14 mouse cellular contexts compared by ENCODE assay signal in the genomic region with DNA sequence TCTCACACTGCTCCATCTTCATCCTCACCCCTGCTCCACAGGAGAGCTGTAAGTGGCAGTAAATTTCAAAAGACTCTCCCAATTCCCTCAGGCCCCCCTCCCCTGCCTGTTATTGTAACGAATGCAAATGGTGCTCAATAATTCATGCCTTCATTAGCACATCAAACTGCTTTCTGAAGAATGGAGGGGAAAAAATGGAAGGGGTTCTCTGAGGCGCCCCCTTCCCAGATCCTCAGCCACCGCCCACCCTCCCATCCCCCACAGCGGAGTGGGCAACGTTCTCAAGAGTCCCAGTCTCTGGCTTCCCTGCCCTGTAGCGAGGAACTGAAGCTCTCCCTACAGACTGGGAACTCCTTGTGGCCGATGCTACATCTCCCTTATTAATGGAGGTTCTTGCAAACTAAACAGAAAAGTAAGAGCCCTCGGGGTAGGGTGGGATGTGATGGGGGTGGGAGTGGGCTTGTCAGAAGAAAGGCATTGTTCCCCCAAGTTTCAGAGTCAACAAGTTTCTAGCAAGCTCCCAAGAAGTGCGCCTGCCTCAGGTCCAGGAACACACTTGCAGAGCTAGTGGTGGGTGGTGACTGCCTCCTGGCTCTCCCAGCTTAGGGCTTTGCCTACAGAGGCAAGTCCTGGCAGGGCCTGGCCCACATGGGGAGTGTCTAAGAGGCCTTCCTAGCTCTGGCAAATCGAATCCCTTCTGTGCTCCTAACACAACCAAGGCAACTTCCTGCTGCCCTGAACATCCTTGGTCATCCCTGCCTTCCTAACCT. TPM values are rescaled to one million over a fixed set of nuclear protein-coding genes. Genes with fewer than 3 reads are reported as not detected.
DNase-seq lines count a peak whose midpoint lies in the region; ATAC-seq and TF ChIP-seq lines count a peak whose summit lies in the region.
"Had no signal": no experiment of that assay in that cellular context is flagged by ENCODE, and none has a peak within 500 bp of the region (broad histone marks: within the 10 kb centered on the region; RNA-seq: fewer than 3 reads in every experiment).

No protein-coding gene starts in this region.

- H3K4me2 ChIP-seq in forebrain, postnatal 0 days (ENCODE audit: low read depth): no peak overlapping the region
- H3K4me2 ChIP-seq in neural tube, embryonic 11.5 days (ENCODE audit: low read depth): no peak overlapping the region
- H3K4me2 ChIP-seq in neural tube, embryonic 15.5 days: no peak overlapping the region
- H3K4me2 ChIP-seq in embryonic facial prominence, embryonic 14.5 days (ENCODE audit: low read depth, low read length): no peak overlapping the region
- no peak overlapping the region; the same call in 1 of the 2 replicates for H3K4me2 ChIP-seq in midbrain, embryonic 16.5 days (ENCODE audit: low read length)
- H3K4me2 ChIP-seq in kidney, embryonic 16.5 days (replicated peaks; ENCODE audit: low read depth, low read length): no peak overlapping the region
- H3K4me2 ChIP-seq: liver, embryonic 12.5 days had no signal

- no peak for TF ChIP-seq CTCF in forebrain, postnatal 0 days (IDR thresholded peaks at IDR 0.05; ENCODE audit: low read depth)

- H3K4me1 ChIP-seq in forebrain, embryonic 10.5 days: peaks cover 46% of the 10 kb centered on the region
- no peaks in the 10 kb centered on the region for H3K4me1 ChIP-seq in forebrain, postnatal 0 days (ENCODE audit: insufficient read depth)
- peaks cover 6% of the 10 kb centered on the region for H3K4me1 ChIP-seq in neural tube, embryonic 11.5 days (ENCODE audit: control insufficient read depth, insufficient read depth, low read length)
- H3K4me1 ChIP-seq in neural tube, embryonic 15.5 days: peaks cover 28% of the 10 kb centered on the region
- H3K4me1 ChIP-seq in embryonic facial prominence, embryonic 14.5 days (ENCODE audit: control insufficient read depth, insufficient read depth, low read length): no peaks in the 10 kb centered on the region
- H3K4me1 ChIP-seq in midbrain, embryonic 16.5 days (ENCODE audit: control insufficient read depth, insufficient read depth, low read length): peaks cover 14% of the 10 kb centered on the region; the same call in 1 of the 2 replicates
- H3K4me1 ChIP-seq in kidney, embryonic 16.5 days (ENCODE audit: insufficient read depth, low read length): peaks cover 5% of the 10 kb centered on the region

- H3K4me3 ChIP-seq in forebrain, embryonic 10.5 days: peak overlapping the region; percentile 9; the same call in 1 of the 2 replicates
- H3K4me3 ChIP-seq in forebrain, postnatal 0 days (ENCODE audit: low read depth, low read length): no peak overlapping the region
- H3K4me3 ChIP-seq in neural tube, embryonic 11.5 days (ENCODE audit: low read depth, low read length): no peak overlapping the region
- H3K4me3 ChIP-seq in neural tube, embryonic 15.5 days (replicated peaks): no peak overlapping the region
- H3K4me3 ChIP-seq in embryonic facial prominence, embryonic 14.5 days (ENCODE audit: low read depth, low read length): no peak overlapping the region
- H3K4me3 ChIP-seq in midbrain, embryonic 16.5 days (ENCODE audit: low read depth, low read length): no peak overlapping the region
- no peak overlapping the region for H3K4me3 ChIP-seq in kidney, embryonic 16.5 days (ENCODE audit: low read length)
- H3K4me3 ChIP-seq: heart, embryonic 10.5 days; liver, embryonic 12.5 days had no signal

- peaks cover 3% of the 10 kb centered on the region; the same call in 1 of the 2 replicates for H3K9me3 ChIP-seq in forebrain, embryonic 10.5 days
- no peaks in the 10 kb centered on the region for H3K9me3 ChIP-seq in forebrain, postnatal 0 days (ENCODE audit: low read length)
- no peaks in the 10 kb centered on the region for H3K9me3 ChIP-seq in neural tube, embryonic 11.5 days (ENCODE audit: control insufficient read depth, low read length)
- H3K9me3 ChIP-seq in neural tube, embryonic 15.5 days (replicated peaks): no peaks in the 10 kb centered on the region
- no peaks in the 10 kb centered on the region for H3K9me3 ChIP-seq in embryonic facial prominence, embryonic 14.5 days (ENCODE audit: control insufficient read depth, low read length)
- no peaks in the 10 kb centered on the region for H3K9me3 ChIP-seq in midbrain, embryonic 16.5 days (replicated peaks; ENCODE audit: control insufficient read depth, low read length, poor library complexity, severe bottlenecking)
- H3K9me3 ChIP-seq in kidney, embryonic 16.5 days (ENCODE audit: low read length): no peaks in the 10 kb centered on the region
- H3K9me3 ChIP-seq: heart, embryonic 10.5 days; liver, embryonic 12.5 days had no signal

- WGBS in forebrain, embryonic 10.5 days: 20% methylated on average over 10 of the region's 10 CpGs
- WGBS in forebrain, postnatal 0 days: 11% methylated on average over 10 of the region's 10 CpGs
- 6% methylated on average over 10 of the region's 10 CpGs for WGBS in neural tube, embryonic 11.5 days
- 10% methylated on average over 10 of the region's 10 CpGs for WGBS in neural tube, embryonic 15.5 days
- 17% methylated on average over 10 of the region's 10 CpGs for WGBS in embryonic facial prominence, embryonic 14.5 days
- WGBS in midbrain, embryonic 16.5 days: 8% methylated on average over 10 of the region's 10 CpGs
- WGBS in kidney, embryonic 16.5 days: 15% methylated on average over 10 of the region's 10 CpGs

- peak overlapping the region; percentile 67 for H3K27ac ChIP-seq in forebrain, embryonic 10.5 days
- no peak overlapping the region for H3K27ac ChIP-seq in forebrain, postnatal 0 days (ENCODE audit: low read depth, low read length)
- H3K27ac ChIP-seq in neural tube, embryonic 11.5 days (ENCODE audit: low read depth, low read length): no peak overlapping the region
- no peak overlapping the region for H3K27ac ChIP-seq in neural tube, embryonic 15.5 days (replicated peaks)
- H3K27ac ChIP-seq in embryonic facial prominence, embryonic 14.5 days (replicated peaks; ENCODE audit: low read depth, low read length): peak overlapping the region; percentile 50
- H3K27ac ChIP-seq in midbrain, embryonic 16.5 days (ENCODE audit: low read length): no peak overlapping the region
- no peak overlapping the region; the same call in 1 of the 2 replicates for H3K27ac ChIP-seq in kidney, embryonic 16.5 days (ENCODE audit: low read length)
- H3K27ac ChIP-seq: heart, embryonic 10.5 days; liver, embryonic 12.5 days had no signal

- H3K9ac ChIP-seq in forebrain, postnatal 0 days: no peak overlapping the region
- H3K9ac ChIP-seq in neural tube, embryonic 11.5 days (ENCODE audit: low read length): no peak overlapping the region
- H3K9ac ChIP-seq in neural tube, embryonic 15.5 days (replicated peaks): no peak overlapping the region
- H3K9ac ChIP-seq in embryonic facial prominence, embryonic 14.5 days (ENCODE audit: low read depth, low read length): no peak overlapping the region
- H3K9ac ChIP-seq in midbrain, embryonic 16.5 days (ENCODE audit: low read depth, low read length): peak overlapping the region; percentile 10
- H3K9ac ChIP-seq in kidney, embryonic 16.5 days (replicated peaks; ENCODE audit: low read length): no peak overlapping the region
- H3K9ac ChIP-seq: liver, embryonic 12.5 days had no signal

- ATAC-seq in forebrain, postnatal 0 days: no peak
- no peak for ATAC-seq in neural tube, embryonic 11.5 days (ENCODE audit: insufficient read depth, low FRiP score, low TSS enrichment)
- no peak for ATAC-seq in neural tube, embryonic 15.5 days (ENCODE audit: low FRiP score)
- ATAC-seq in embryonic facial prominence, embryonic 14.5 days (ENCODE audit: low read depth): no peak
- no peak for ATAC-seq in midbrain, embryonic 16.5 days
- ATAC-seq in inflammation-experienced regulatory T-cells, adult 6 months: no peak
- ATAC-seq in kidney, embryonic 16.5 days (ENCODE audit: low FRiP score, low TSS enrichment): no peak
- ATAC-seq: liver, embryonic 12.5 days had no signal

- no peaks in the 10 kb centered on the region for H3K36me3 ChIP-seq in forebrain, embryonic 10.5 days (replicated peaks)
- no peaks in the 10 kb centered on the region for H3K36me3 ChIP-seq in forebrain, postnatal 0 days (ENCODE audit: insufficient read depth)
- no peaks in the 10 kb centered on the region for H3K36me3 ChIP-seq in neural tube, embryonic 11.5 days (ENCODE audit: control insufficient read depth, insufficient read depth, low read length)
- no peaks in the 10 kb centered on the region for H3K36me3 ChIP-seq in neural tube, embryonic 15.5 days
- no peaks in the 10 kb centered on the region for H3K36me3 ChIP-seq in embryonic facial prominence, embryonic 14.5 days (ENCODE audit: control insufficient read depth, insufficient read depth, low read length)
- no peaks in the 10 kb centered on the region for H3K36me3 ChIP-seq in midbrain, embryonic 16.5 days (ENCODE audit: control insufficient read depth, insufficient read depth, low read length)
- no peaks in the 10 kb centered on the region for H3K36me3 ChIP-seq in kidney, embryonic 16.5 days (ENCODE audit: insufficient read depth, low read length)
- H3K36me3 ChIP-seq: heart, embryonic 10.5 days; liver, embryonic 12.5 days had no signal

- peak; percentile 21 for DNase-seq in forebrain, embryonic 10.5 days (ENCODE audit: extremely low spot score, low spot score)
- DNase-seq in forebrain, postnatal 0 days: no peak
- peak; percentile 54 for DNase-seq in neural tube, embryonic 11.5 days (ENCODE audit: low spot score)
- peak; percentile 72 for DNase-seq in embryonic facial prominence, embryonic 14.5 days (ENCODE audit: low spot score)
- DNase-seq: adrenal gland, postnatal 36 days; gastrocnemius, postnatal 14 days; kidney, postnatal 25 days; thymus, postnatal 25 days had no signal

- peaks cover 57% of the 10 kb centered on the region for H3K27me3 ChIP-seq in forebrain, embryonic 10.5 days (ENCODE audit: poor library complexity, severe bottlenecking)
- no peaks in the 10 kb centered on the region for H3K27me3 ChIP-seq in forebrain, postnatal 0 days (ENCODE audit: insufficient read depth, low read length)
- peaks cover 9% of the 10 kb centered on the region for H3K27me3 ChIP-seq in neural tube, embryonic 11.5 days (ENCODE audit: control insufficient read depth, insufficient read depth, low read length)
- H3K27me3 ChIP-seq in neural tube, embryonic 15.5 days (replicated peaks): peaks cover 2% of the 10 kb centered on the region; the same call in 1 of the 2 replicates
- H3K27me3 ChIP-seq in embryonic facial prominence, embryonic 14.5 days (replicated peaks; ENCODE audit: control insufficient read depth, insufficient read depth, low read length): peaks cover 13% of the 10 kb centered on the region
- no peaks in the 10 kb centered on the region for H3K27me3 ChIP-seq in midbrain, embryonic 16.5 days (ENCODE audit: control insufficient read depth, insufficient read depth, low read depth, low read length)
- peaks cover 19% of the 10 kb centered on the region for H3K27me3 ChIP-seq in kidney, embryonic 16.5 days (ENCODE audit: insufficient read depth, low read length)

RNA-seq across cellular contexts. Expression of gene Srcin1, which starts 3.3 kb away (rescaled TPM):
- polyA plus RNA-seq in forebrain, embryonic 10.5 days (2016; fragmentation: Nextera tagmentation; extraction: Ambion mirVana): 0.91 and 1.1 TPM in 2 replicates
- 50.1 and 70.7 TPM in 2 replicates for total RNA-seq in forebrain, postnatal 0 days (2014; rRNA removed)
- 8.9 and 12.0 TPM in 2 replicates for polyA plus RNA-seq in forebrain, postnatal 0 days (2015; fragmentation: Nextera tagmentation; extraction: Ambion mirVana)
- 2.5 and 2.6 TPM in 2 replicates for polyA plus RNA-seq in neural tube, embryonic 11.5 days (2014; fragmentation: Nextera tagmentation; extraction: Ambion mirVana)
- 7.2 and 10.5 TPM in 2 replicates for polyA plus RNA-seq in neural tube, embryonic 15.5 days (2015; fragmentation: Nextera tagmentation; extraction: Ambion mirVana)
- 0.76 and 1.6 TPM in 2 replicates for polyA plus RNA-seq in embryonic facial prominence, embryonic 14.5 days (2014; fragmentation: Nextera tagmentation; extraction: Ambion mirVana)
- polyA plus RNA-seq in midbrain, embryonic 16.5 days (2015; fragmentation: Nextera tagmentation; extraction: Ambion mirVana): 9.2 and 10.4 TPM in 2 replicates
- not detected for polyA plus RNA-seq in inflammation-experienced regulatory T-cells, adult 6 months (2017; shearing (Covaris generic))
- polyA plus RNA-seq in kidney, embryonic 16.5 days (2015; fragmentation: Nextera tagmentation; extraction: Ambion mirVana): 1.0 and 1.1 TPM in 2 replicates

RNA-seq across cellular contexts. Expression of gene Epop, which starts 50.2 kb away (rescaled TPM):
- polyA plus RNA-seq in forebrain, embryonic 10.5 days (2016; fragmentation: Nextera tagmentation; extraction: Ambion mirVana): 11.4 and 11.6 TPM in 2 replicates
- total RNA-seq in forebrain, postnatal 0 days (2014; rRNA removed): 5.0 and 6.8 TPM in 2 replicates
- polyA plus RNA-seq in forebrain, postnatal 0 days (2015; fragmentation: Nextera tagmentation; extraction: Ambion mirVana): 3.6 and 4.1 TPM in 2 replicates
- 9.7 and 11.0 TPM in 2 replicates for polyA plus RNA-seq in neural tube, embryonic 11.5 days (2014; fragmentation: Nextera tagmentation; extraction: Ambion mirVana)
- polyA plus RNA-seq in neural tube, embryonic 15.5 days (2015; fragmentation: Nextera tagmentation; extraction: Ambion mirVana): 2.1 TPM in 2 replicates
- 2.4 and 3.4 TPM in 2 replicates for polyA plus RNA-seq in embryonic facial prominence, embryonic 14.5 days (2014; fragmentation: Nextera tagmentation; extraction: Ambion mirVana)
- 1.2 and 1.3 TPM in 2 replicates for polyA plus RNA-seq in midbrain, embryonic 16.5 days (2015; fragmentation: Nextera tagmentation; extraction: Ambion mirVana)
- polyA plus RNA-seq in inflammation-experienced regulatory T-cells, adult 6 months (2017; shearing (Covaris generic)): under 1 TPM; 0.24 to 0.48 (median 0.45) TPM
- 2.3 and 2.5 TPM in 2 replicates for polyA plus RNA-seq in kidney, embryonic 16.5 days (2015; fragmentation: Nextera tagmentation; extraction: Ambion mirVana)

Comparison
In these comparisons a context has a peak if more than half of its experiments do, and no peak if none do; other contexts are left out.
1. H3K27ac ChIP-seq: peak in forebrain, embryonic 10.5 days (single experiment) and embryonic facial prominence, embryonic 14.5 days (single experiment); none in forebrain, postnatal 0 days (single experiment), neural tube, embryonic 11.5 days (single experiment), neural tube, embryonic 15.5 days (single experiment), midbrain, embryonic 16.5 days (single experiment) and kidney, embryonic 16.5 days (single experiment).